Mouse (Mus musculus): ENCODE data around the gene Man2b1.

GRCm38 (mm10) chr8:85088771-85089170, 5.7 kb downstream of the Man2b1 start:
- TF ChIP-seq POLR2A (IDR thresholded peaks at IDR 0.05; ENCODE audit: extremely low read depth, insufficient read depth, low read length), result no peak
- no peak for TF ChIP-seq CTCF (IDR thresholded peaks at IDR 0.05; ENCODE audit: extremely low read depth, insufficient read depth, low read length)
